Mouse (Mus musculus) lung, adult 2 months (tissue): ENCODE data around the gene Myh9.

ENCODE experiments used
- CTCF ChIP-seq: fragments of 200-500 bp; IDR thresholded peaks from 2 replicates; pipeline ENCODE4 v1.5.1; 2011; ENCODE audit warnings: mild to moderate bottlenecking, low read length, control low read depth; ENCODE audit not compliant: insufficient read depth
- POLR2A ChIP-seq: fragments of 200-500 bp; IDR thresholded peaks from 2 replicates; pipeline ENCODE4 v1.6.1; 2011; ENCODE audit warnings: low read depth, mild to moderate bottlenecking, control low read depth, low read length, borderline replicate concordance; ENCODE audit errors: extremely low read depth

- TF ChIP-seq POLR2A (no peak), CTCF (no peak)
Measured at GRCm38 (mm10) chr15:77866583-77867220, 24.7 kb upstream of the Myh9 start.
